Mouse (Mus musculus): ENCODE results near the gene Lsm14b. TPM values are rescaled to one million over a fixed set of nuclear protein-coding genes. Genes with fewer than 3 reads are reported as not detected.

Gene Lsm14b
- 55.6 and 59.8 TPM in 2 replicates for polyA plus RNA-seq (2011; ENCODE audit: insufficient read depth, insufficient read length, low read depth, missing spikeins)

- no peaks in the 10 kb centered on the region for H3K9me3 ChIP-seq (replicated peaks; ENCODE audit: control insufficient read depth, insufficient read depth, low read length, poor library complexity, severe bottlenecking)
- TF ChIP-seq EP300 (IDR thresholded peaks at IDR 0.05; ENCODE audit: insufficient read depth, low read depth, low read length) (0 out of 2 replicates have a peak, but pooled peaks have one; percentile 42), POLR2A (IDR thresholded peaks at IDR 0.05; ENCODE audit: insufficient read depth, low read length) (peak; percentile 16), CTCF (IDR thresholded peaks at IDR 0.05; ENCODE audit: low read depth, low read length) (no peak)
- H3K36me3 ChIP-seq (ENCODE audit: control insufficient read depth, insufficient read depth, low read length, poor library complexity, severe bottlenecking), result peaks cover 5% of the 10 kb centered on the region; the same call in 1 of the 2 replicates
- H3K4me1 ChIP-seq (ENCODE audit: control insufficient read depth, insufficient read depth, low read length), result no peaks in the 10 kb centered on the region
- H3K9ac ChIP-seq (ENCODE audit: low read depth, poor library complexity, severe bottlenecking), result peak within 1 kb of the TSS; percentile 92
- H3K27ac ChIP-seq (ENCODE audit: insufficient read depth, low read length), result no peak within 1 kb of the TSS
- H3K4me3 ChIP-seq (ENCODE audit: low read depth, low read length), result peak within 1 kb of the TSS; percentile 74
- no peaks in the 10 kb centered on the region; the same call in 1 of the 2 replicates for H3K27me3 ChIP-seq (ENCODE audit: control insufficient read depth, insufficient read depth, low read length, poor library complexity, severe bottlenecking)
Measured at GRCm38 (mm10) chr2:180024401-180025098, at the start of gene Lsm14b. Lsm14b (plus strand) TSS chr2:180024987.

GRCm38 (mm10) chr2:179975851-179976250 is 48.9 kb upstream of the Lsm14b start:
- no peaks in the 10 kb centered on the region for H3K9me3 ChIP-seq (replicated peaks; ENCODE audit: control insufficient read depth, insufficient read depth, low read length, poor library complexity, severe bottlenecking)
- no peaks in the 10 kb centered on the region for H3K27me3 ChIP-seq (ENCODE audit: control insufficient read depth, insufficient read depth, low read length, poor library complexity, severe bottlenecking)
- no peaks in the 10 kb centered on the region for H3K36me3 ChIP-seq (ENCODE audit: control insufficient read depth, insufficient read depth, low read length, poor library complexity, severe bottlenecking)
- H3K9ac ChIP-seq (ENCODE audit: low read depth, poor library complexity, severe bottlenecking), result peak overlapping the region; percentile 81
- H3K4me1 ChIP-seq (ENCODE audit: control insufficient read depth, insufficient read depth, low read length), result peaks cover 3% of the 10 kb centered on the region
- H3K27ac ChIP-seq (ENCODE audit: insufficient read depth, low read length), result no peak overlapping the region
- TF ChIP-seq CTCF (IDR thresholded peaks at IDR 0.05; ENCODE audit: low read depth, low read length) (no peak), EP300 (IDR thresholded peaks at IDR 0.05; ENCODE audit: insufficient read depth, low read depth, low read length) (no peak), POLR2A (IDR thresholded peaks at IDR 0.05; ENCODE audit: insufficient read depth, low read length) (no peak)
- H3K4me3 ChIP-seq (ENCODE audit: low read depth, low read length), result 0 out of 2 replicates have a peak overlapping the region, but pooled peaks have one; percentile 16

GRCm38 (mm10) chr2:179976295-179976627 is 48.5 kb upstream of the Lsm14b start:
- Histone ChIP-seq H3K4me1 (ENCODE audit: control insufficient read depth, insufficient read depth, low read length) (peaks cover 3% of the 10 kb centered on the region), H3K27me3 (ENCODE audit: control insufficient read depth, insufficient read depth, low read length, poor library complexity, severe bottlenecking) (no peaks in the 10 kb centered on the region), H3K4me3 (ENCODE audit: low read depth, low read length) (peak overlapping the region; percentile 82), H3K9me3 (replicated peaks; ENCODE audit: control insufficient read depth, insufficient read depth, low read length, poor library complexity, severe bottlenecking) (no peaks in the 10 kb centered on the region), H3K9ac (ENCODE audit: low read depth, poor library complexity, severe bottlenecking) (peak overlapping the region; percentile 81), H3K36me3 (ENCODE audit: control insufficient read depth, insufficient read depth, low read length, poor library complexity, severe bottlenecking) (no peaks in the 10 kb centered on the region), H3K27ac (ENCODE audit: insufficient read depth, low read length) (no peak overlapping the region)
- no peak for TF ChIP-seq EP300 (IDR thresholded peaks at IDR 0.05; ENCODE audit: insufficient read depth, low read depth, low read length)
- TF ChIP-seq CTCF (IDR thresholded peaks at IDR 0.05; ENCODE audit: low read depth, low read length), result no peak
- no peak for TF ChIP-seq POLR2A (IDR thresholded peaks at IDR 0.05; ENCODE audit: insufficient read depth, low read length)

DNA sequence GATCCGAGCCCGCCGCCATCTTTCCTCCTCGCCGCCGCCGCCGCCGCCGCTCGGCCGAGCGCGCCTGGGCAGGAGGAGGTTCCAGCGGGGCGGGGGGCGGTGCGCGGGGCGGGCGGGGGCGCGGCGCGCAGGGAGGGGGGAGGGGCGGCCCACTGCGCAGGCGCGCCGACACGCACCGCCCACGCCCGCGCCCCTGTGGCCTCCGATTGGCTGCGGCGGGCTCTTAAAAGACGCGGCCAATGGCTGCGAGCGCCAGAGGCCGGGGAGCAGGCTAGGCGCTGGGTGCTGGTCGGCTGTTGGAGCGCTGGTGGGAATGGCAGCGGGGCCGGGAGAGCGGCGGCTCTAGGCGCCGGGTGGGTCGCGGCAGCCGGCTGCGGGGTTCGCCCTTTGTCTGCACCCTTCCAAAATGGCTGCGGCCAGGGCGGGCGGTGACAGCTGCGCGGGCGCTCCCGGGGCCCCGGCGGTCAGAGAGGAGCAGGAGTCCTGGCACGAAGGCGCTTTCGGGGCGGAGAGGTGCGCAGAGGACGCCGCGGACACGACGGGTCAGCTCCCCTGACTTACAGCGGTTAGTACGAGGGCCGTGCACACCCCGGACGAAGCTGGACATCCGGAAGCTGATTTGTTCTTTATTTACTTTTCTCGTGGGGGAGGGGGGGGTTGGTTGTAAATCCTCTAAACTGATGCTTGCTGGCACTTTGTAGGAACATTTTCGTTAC is 48.0 kb upstream of the Lsm14b start, which contains the start of gene Taf4:
Taf4 (minus strand) TSS at position 19 of the 716 bp plus-strand sequence.
- Histone ChIP-seq H3K36me3 (ENCODE audit: control insufficient read depth, insufficient read depth, low read length, poor library complexity, severe bottlenecking) (no peaks in the 10 kb centered on the region), H3K9me3 (replicated peaks; ENCODE audit: control insufficient read depth, insufficient read depth, low read length, poor library complexity, severe bottlenecking) (no peaks in the 10 kb centered on the region), H3K4me1 (ENCODE audit: control insufficient read depth, insufficient read depth, low read length) (peaks cover 3% of the 10 kb centered on the region), H3K9ac (ENCODE audit: low read depth, poor library complexity, severe bottlenecking) (peak within 1 kb of the TSS; percentile 81), H3K27ac (ENCODE audit: insufficient read depth, low read length) (no peak within 1 kb of the TSS), H3K4me3 (ENCODE audit: low read depth, low read length) (peak within 1 kb of the TSS; percentile 82), H3K27me3 (ENCODE audit: control insufficient read depth, insufficient read depth, low read length, poor library complexity, severe bottlenecking) (no peaks in the 10 kb centered on the region)
- TF ChIP-seq POLR2A (IDR thresholded peaks at IDR 0.05; ENCODE audit: insufficient read depth, low read length), result peak; percentile 62
- no peak for TF ChIP-seq CTCF (IDR thresholded peaks at IDR 0.05; ENCODE audit: low read depth, low read length)

DNA sequence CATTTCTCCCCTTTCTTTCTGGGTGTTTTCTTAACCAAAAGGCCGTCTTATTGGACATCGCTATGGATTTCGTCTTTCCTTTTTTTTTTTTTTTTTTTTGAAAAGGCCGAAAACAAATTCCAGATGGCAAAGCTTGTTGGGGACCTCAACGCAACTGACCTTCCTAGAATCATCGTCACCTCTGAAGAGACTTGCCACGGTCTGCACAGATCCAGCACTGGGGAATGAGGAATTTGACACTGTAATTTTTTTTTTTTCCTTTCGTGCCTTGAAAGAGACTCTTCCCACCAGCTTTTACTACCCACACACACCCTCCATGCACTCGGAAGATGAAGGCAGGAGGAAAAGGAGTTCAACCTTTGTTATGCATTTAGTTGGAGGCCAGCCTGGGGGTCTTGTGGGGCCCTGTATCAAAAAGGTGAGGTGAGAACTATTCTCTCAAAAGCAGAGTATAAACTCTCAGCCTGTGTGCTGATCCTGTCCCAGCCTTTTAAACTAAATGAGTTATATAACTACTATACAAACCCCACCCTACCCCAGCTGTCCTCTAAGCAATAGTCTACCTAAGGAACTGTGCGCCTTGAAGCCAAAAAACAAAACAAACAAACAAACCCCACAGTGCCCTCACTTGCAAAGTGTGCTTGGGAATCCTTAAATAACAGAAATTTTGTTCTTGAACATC is 47.3 kb upstream of the Lsm14b start:
- H3K4me3 ChIP-seq (ENCODE audit: low read depth, low read length), result peak overlapping the region; percentile 81
- H3K9ac ChIP-seq (ENCODE audit: low read depth, poor library complexity, severe bottlenecking), result peak overlapping the region; percentile 81
- H3K36me3 ChIP-seq (ENCODE audit: control insufficient read depth, insufficient read depth, low read length, poor library complexity, severe bottlenecking), result no peaks in the 10 kb centered on the region
- peaks cover 3% of the 10 kb centered on the region for H3K4me1 ChIP-seq (ENCODE audit: control insufficient read depth, insufficient read depth, low read length)
- TF ChIP-seq CTCF (IDR thresholded peaks at IDR 0.05; ENCODE audit: low read depth, low read length) (no peak), POLR2A (IDR thresholded peaks at IDR 0.05; ENCODE audit: insufficient read depth, low read length) (no peak), EP300 (IDR thresholded peaks at IDR 0.05; ENCODE audit: insufficient read depth, low read depth, low read length) (no peak)
- no peaks in the 10 kb centered on the region for H3K27me3 ChIP-seq (ENCODE audit: control insufficient read depth, insufficient read depth, low read length, poor library complexity, severe bottlenecking)
- no peak overlapping the region for H3K27ac ChIP-seq (ENCODE audit: insufficient read depth, low read length)
- no peaks in the 10 kb centered on the region for H3K9me3 ChIP-seq (replicated peaks; ENCODE audit: control insufficient read depth, insufficient read depth, low read length, poor library complexity, severe bottlenecking)

All from ES-Bruce4 (cell line).